Mouse (Mus musculus): ENCODE data around the gene Prkag2.

Gene Prkag2

DNA sequence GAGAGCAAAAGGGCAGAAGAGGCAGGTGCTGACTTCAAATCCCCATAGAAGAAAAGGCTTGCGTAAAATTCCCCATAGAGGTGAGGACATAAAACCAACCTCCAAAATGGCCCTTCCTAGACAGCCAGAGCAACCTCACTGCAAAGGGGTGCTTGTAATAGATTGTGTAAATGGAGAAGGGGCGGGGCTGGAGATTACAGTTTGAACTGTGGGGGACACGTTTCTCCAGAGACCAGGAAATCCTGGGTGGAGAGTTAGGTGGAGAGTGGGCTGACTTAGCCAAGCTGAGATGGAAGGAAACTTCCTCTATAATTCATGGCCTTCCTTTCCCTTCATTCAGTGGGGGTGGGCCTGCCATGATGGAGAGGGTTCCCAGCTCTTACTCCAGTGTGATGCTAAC lies 107.3 kb downstream of the Prkag2 start:
- DNase-seq, result no peak

DNA sequence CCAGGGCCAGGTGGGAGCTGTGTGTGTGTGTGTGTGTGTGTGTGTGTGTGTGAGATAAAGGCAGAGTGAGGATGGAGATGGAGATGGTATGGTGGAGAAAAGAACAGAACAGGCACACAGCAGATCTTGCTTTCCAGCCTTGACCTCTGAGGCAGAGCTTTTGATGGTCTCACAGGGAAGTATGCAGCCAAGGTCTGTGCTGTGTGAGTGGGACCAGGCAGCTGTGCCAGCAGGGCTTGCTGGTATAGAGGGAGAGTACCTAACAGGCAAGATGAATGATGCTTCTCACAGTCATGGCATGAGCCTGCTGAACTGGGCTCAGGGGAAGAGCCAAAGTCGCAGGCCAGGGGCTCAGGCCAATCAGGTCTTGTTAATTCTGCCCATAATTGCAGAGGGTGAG lies 108.9 kb downstream of the Prkag2 start:
- no peak for DNase-seq

DNA sequence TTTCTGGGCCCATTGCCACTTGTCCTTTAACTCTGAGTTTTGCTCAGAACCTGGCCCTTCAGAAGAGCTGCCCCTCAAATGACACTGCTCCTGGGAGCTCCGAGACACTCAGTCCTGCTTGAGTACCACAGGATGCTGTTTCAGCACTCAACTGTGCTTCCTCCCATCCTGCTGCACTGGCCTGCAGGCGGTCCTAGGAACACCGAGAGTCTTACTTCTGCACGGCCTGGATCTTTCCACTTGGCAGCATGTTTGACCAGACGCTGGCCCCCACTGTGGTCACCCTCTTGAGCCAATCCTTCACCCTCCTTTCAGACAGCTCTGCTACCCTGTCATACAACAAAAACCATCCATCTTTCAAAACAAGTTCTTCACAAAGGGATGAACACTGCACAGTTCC lies 110.0 kb downstream of the Prkag2 start:
- peak in 1 of 2 experiments; percentile 40 for DNase-seq

DNA sequence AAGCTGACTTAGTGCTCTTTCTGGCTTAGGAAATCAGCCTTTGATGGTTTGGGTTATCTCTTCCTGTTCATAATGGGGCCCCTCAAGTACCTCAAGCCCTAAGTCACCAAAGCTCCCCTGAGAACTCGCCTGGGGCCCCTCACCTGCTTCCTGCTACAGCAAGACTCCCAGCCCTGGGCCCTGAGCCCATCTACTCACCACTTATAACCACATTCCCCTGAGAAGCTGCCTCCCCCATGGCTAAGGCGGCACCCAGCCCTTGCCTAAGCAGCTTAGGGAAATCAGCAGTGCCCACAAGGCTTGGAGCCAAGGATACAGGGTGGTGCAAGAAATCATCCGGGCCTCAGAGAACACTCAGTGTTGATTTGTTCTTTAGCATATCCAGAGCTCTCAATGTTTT lies 110.8 kb downstream of the Prkag2 start:
- no peak for DNase-seq

DNA sequence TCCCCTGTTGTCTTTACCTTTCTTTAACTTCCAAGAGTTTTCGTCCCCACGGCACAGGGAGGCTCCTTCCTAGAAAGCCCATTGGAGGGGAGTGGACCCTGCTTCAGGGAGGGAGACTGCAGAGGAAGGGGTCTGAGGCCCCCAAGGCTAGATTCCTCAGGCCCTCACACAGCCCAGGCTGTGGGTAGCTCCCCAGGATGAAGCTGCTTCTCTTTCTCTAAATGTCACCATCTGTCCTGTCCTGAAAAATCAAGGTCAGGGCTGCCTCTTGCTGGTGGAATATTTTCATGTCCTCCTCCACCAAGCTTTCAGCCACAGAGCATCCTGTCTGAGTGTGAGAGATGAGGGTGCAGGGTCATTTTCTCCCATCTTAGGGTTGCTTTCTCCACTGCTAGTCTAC lies 113.5 kb downstream of the Prkag2 start:
- DNase-seq, result peak; percentile 22 to 41

DNA sequence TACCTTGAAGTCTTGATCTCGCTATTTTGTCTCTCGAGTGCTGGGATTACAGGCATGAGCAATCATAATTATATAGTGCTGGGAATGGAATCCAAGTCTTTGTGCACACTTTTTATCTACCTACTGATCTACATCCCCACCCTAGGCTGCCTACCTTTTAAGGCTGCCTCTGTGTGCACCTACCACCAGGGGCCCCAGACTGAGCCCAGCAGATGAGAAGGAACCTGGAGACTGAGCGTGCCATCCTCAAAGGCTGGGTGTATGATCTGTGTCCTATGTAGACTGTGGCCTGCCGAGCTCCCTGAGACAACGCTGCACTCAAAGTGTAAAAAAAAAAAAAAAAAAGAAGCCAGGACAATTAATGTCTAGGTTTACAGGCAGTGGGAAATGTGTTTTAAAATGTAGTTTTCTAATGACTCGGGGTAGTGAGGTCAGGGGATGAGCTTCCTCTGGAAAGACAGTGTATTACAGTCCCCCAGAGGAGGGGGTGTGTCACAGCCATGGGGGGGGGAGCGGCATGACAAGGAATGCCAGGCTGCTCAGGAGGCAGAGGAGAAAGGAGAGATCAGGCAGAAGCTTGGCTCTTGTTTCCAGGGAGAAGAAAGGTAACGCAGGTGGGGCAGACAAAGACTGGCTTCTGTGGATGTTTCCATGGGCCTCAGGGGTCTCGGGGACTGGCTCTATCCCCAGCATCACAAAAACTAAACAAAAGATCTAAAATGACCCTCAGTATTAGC lies 114.1 kb downstream of the Prkag2 start:
- DNase-seq, result peak; percentile 28 to 35

DNA sequence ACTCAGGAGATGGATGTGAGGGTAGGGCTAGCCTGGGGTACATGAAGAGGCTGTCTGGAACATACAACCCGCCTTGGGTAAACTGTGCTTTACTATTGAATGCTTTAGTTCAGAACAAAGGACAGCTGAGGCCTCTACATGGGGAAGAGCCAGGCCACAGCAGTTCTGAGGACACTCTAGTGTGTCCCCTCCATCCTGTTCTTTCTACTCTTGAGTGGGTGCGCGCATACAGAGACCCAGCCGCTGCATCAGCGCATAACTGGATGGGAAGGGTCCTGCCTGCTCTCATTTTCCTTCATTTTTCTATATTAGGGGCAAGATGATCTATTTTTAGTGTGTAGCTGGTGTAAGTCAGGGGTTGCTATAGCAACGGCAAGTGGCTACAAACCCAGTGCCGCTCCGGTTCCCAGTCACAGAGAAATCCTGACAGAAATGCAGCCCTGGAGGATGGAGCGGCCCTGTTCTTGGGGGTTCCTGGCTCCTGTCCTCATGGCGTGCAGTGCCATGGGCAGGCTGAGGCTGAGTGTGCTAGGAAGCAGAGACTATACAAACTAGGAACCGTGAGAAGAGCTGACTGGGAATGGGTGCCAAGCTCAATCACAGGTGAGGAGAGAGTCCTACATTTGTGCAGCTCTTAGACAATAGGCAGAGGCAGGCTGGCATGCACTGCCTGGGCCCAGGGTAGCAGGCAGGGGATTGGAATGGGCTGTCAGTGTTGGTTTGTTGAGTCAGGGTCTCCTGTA lies 114.8 kb downstream of the Prkag2 start:
- peak; percentile 72 to 75 for DNase-seq

DNA sequence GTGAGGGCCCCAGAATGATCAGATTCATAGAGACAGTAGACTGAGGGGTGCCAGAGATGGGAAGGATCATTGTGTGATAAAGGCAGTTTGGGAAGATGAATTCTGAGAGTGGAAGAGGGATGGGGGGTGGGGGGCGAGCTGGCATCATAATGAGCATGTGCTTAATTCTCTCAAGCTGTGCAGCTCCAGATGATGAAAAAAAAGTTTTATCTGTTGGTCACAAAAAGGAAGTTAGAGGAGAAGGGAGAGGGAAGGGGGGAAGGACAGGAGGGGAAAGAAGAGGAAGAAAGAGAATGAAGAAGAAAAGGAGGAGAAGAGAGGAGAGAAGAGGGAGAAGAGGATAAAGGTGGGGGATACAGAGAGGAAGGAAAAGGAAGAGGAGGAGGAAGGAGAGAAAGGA lies 116.3 kb downstream of the Prkag2 start:
- no peak for DNase-seq

DNA sequence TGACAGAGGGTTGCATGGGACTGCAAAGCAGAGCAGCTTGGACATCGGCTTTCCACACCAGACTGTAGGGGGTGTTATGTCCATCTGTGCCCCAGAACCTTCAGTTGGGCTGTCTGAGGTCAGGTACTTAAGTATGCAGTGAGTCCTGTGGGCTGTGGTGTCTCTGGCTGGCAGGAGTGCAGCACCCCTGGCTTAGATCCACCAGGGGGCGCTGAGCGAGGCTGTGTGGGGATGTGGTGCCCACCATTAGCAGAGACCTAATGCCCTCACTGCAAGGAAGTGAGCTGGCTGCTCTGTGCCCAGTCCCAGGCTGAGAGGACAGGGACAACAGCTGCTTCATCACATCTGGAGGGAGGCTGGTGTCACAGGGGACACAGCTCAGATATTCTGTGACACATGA lies 116.9 kb downstream of the Prkag2 start:
- DNase-seq, result peak; percentile 81 to 85

DNA sequence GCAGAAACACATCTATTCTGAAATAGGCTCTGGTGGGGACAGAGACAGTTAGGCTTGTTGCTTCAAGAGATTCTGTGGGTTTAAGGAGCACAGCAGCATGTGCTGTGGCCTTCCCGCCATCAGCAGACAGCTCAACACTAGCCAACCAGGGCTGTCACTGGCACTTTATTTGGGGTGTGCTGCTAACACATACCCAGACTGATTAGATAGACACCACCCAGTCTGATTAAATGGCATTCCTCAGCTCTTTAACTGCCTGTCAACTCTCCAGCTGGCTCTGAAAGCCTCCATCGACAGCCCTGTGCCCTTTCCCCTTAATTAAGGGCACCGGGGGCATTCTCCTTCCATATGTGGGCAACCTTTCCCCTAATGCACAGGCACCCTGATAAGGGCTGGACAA lies 118.2 kb downstream of the Prkag2 start:
- DNase-seq, result no peak

DNA sequence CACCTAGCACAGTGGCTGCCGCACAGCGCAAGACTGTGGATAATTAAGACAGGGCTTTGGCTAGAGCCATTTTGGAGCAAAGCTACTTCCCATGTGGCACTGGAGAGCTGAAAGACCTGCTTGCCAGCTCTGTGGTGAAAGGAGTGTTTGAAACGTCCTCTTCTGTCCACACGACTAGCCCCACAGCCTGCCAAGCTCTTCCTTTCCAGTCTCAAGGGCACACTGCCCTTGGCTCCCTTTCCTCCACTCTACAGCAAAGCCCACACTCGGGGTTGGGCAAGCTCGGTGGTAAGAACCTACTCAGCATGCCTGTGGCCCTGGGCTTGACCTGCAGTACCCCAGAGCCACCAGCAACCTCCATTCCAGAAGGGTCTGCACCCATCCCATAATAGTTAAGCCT lies 118.7 kb downstream of the Prkag2 start:
- peak; percentile 69 to 74 for DNase-seq

DNA sequence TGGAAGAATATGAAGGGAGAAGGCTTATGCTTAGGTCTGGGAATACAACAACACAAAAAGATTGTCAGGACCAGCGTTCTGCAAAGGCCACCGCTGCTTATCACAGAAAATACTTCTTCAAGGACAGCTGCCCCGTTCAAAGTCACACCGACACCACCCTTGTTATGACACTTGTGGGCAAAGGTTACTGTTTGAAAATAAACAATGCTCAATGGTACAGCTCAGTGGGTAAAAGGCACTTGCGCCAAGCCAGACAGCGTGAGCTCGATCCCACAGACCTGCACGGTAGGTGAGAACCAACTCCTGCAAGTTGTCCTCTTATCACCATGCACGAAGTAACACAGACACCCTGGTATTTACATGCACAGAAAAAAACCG lies 120.5 kb downstream of the Prkag2 start:
- DNase-seq, result no peak

DNA sequence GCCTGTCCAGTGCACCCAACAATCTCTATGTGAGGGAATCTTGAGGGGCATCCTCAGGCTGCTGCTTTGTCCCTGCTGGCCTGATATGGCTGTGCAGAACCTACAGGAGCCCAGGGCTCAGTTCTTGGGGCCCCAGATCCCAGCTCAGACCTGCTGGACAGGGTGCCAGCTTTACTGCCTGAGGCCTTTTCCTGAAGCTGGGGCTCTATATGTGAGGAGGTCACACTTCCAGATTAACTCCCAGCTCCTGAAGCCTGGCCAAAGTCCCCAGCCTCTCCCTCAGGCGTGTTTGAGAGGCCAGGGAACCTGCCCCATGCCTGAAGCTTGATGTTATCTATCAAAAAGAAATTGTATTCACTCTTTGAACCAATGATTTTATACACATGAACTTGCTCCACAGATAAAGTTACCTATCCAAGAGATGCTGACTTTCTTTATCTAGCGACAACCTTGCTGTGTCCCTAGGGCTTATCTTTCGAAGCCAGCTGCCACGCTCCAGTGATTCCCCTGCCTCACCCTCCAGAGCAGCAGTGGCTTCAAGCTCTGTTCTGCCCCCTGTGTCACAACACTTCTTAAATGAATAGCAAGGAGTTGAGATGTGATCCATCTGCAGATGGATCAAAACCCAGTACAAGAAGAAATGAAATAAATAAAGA lies 121.0 kb downstream of the Prkag2 start:
- no peak for DNase-seq

DNA sequence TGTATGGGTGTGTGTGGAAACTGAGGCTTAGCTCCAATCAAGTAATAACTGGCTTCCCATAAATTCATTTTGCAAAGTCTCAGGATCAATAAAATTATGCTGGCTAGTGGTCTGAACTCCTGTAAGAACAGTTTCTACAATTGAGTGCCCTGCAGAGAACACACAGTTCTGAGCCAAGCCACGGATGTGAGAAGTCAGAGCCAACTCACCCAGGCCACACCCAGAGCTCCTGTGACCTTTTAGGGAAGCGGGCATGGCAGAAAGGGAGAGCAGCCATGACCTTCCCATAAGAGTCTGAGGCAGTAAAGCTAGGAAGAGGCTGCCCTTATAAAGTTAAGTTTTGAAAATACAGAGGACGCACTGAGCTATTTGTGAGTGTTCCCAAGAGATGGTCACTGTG lies 123.5 kb downstream of the Prkag2 start:
- DNase-seq, result no peak

DNA sequence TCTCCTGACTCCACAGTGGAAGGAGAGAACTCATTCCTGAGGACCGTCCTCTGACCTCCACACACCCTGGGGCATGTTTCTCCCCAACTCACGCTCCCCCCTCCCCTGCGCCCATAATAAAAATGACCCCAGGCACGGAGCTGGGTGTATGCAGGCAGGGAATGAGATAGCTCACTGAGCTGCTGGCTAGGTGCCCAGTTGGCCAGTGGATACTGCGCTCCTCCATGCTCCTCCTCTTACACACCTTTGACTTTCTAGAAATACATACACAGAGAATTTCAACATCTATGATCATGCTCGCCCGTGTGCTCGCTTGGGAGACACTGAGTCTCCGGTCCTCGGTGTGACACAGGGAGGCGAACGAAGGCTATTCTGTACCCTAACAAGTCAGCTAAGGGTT lies 124.2 kb downstream of the Prkag2 start:
- peak; percentile 52 to 53 for DNase-seq

DNA sequence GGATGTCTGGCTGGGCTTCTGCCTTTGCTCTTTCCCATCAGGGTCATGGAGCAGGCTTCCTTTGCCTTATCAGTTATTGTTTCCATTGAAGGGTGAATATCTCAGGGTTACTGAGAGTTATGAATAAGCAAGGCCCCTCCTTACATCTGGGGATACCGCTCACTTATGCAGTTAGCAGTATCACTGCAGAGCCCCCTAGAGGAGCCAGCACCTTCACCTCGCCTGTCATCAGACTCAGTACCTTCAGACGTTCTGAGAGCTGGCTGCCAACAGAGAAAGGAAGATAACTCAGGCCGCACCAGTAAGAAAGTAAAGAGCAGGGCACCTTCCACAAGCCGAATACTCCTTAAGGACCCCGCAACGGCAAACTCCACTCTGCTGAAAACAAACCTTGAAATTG lies 125.3 kb downstream of the Prkag2 start:
- no peak for DNase-seq

DNA sequence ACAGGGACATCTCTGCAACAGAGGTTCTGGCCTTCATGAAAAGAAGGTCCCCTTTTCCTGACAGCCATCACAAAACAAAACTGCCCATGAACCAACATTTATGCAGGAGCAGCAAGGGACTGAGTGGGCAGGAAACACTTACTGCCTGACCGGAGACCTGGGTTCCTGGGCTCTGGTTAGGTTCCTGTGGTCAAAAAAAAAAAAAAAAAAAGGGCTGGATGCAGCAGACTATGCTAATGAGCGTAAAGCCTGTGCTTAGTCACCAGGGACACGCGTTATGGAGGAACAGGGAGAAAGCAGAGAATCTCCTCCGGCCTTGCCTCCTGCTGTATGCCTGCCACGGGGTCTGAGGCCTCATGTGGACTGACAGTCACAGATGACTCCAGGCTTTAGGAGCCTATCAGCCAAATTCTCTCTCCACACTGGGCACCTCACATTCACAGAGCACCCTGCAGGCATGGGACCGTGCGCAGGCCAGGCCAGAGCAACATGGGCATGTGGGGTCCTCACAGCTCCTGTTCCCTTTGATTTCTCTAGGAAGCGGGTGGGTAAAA lies 126.7 kb downstream of the Prkag2 start:
- no peak for DNase-seq

DNA sequence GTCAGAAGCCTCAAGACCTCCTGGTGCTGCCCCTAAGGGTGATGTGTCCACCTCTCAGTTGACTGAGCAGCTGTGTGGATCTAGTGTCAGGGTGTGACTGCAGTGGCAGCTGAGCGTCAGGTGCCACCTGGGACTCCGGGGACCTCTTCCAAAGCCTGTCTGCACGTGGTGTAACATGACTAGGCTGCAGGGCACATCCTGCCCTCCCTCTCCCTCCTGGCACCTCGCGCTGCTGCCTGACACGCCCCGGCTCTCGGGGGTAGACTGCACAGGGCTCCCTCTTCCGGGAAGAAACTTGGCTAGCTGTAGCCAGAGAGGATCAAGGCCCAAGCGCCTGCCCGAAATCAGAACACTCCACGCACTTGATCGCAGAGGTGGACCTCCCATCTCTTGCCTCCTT lies 127.2 kb downstream of the Prkag2 start:
- DNase-seq, result peak in 1 of 2 experiments; percentile 36

DNA sequence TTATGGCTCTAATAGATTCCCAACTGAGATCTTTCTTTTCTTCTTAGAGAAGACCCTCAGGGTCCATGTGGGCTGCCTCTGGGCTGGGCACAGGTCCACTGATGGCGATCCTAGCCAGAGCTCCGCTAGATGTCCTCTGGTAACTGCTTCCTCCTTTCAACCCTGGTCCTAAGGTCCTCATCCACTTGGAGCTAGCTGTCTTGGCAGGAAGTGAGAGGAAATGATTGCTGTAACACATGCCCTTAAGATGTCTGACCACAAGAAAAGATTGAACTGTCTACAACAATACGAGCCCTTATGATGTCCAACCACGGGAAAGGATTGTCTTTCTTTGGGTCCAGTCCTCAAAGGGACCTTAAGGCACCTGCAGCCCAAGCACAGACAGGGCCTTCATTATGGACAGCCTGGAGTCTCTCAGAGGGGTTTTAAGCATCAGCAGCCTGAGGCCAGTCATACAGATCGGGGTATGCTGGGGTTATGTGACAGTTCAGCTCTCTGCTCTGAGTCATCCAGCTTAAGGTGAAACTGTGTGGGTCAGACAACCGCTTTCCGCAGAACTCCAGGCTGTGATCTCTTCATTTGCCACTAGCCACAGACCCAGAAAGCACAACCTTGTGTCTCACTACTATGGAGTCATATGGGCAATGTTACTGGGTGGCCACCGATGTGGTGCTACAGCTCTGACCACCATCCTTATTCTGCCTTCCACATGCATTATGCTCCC lies 129.7 kb downstream of the Prkag2 start:
- DNase-seq, result no peak

DNA sequence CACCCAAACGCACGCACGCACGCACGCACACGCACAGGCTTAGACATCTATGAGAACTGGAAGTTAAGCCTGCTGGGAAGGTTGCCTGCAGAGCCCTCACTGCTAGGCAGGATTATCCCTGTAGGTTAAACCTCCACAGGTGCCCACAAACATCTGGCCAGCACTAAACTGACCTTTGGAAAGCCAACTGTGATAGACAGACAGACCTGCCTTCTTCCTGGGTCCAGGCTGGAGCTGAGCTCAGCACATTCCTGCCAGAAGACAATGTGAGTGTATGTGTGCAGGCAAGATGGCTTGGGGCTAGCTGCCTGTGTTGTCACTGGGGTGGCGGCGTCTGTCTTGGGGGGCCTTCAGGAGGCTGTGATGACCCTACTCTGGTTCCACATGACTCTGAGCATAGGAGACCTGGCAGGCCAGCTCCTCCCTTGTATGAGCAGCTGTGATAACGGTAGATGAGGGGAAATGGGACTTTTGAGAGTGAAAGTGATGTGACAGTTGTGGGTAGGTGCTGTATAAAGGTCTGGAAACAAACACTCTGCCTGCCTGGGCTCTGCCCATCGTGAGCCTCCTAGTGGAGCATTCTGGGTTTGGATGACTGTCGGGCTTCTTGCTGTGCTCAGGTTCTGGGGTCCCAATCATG lies 131.1 kb downstream of the Prkag2 start:
- no peak for DNase-seq

DNA sequence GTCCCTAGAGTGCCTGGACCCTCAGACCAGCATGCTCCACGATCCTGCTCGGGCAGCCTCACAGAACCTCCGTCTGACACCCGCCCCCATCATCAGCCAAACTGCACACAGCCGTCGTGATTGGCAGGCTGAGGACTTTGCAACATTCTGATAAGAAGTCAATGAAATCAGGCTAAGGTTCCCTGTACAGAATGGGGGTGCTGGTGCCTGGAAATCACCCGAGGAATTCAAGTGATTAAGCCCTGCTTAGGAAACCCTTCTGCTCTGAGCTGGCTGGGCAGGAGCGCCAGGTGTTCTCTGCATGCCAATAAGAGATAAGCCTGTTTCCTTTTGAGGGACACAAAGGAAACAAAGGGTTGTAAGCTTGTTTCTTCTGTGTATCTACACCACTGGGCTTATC lies 131.7 kb downstream of the Prkag2 start:
- DNase-seq, result no peak

DNA sequence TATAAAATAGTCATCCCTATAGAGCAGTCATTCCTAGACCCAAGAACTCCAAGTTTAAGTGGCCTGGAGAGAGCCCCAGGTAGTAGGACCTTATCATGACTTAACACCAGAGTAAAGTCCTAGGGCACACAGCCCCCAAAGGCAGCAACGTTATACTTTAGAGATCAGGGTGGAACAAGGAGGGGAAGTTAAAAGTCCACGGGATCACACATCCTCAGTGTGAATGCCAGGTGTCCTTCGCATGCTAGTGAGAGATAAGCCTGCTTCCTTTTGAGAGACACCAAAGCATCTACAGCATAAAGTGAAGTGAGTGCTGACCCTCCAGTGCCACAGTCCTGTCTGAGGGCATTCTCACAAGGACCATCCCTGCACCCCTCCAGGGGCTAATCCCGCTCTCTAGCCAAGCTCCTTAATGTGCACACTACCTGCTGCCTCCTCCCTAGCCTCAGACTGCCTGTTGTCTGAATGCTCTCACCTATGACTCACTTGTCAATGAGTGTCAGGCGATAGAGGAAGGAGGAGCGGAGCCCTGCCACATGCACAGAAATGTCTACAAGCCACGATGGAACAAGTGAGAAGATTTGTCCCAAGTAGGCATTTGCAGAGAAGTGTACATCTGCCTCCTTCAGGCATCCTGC lies 132.4 kb downstream of the Prkag2 start:
- no peak for DNase-seq

Measured in cerebellum, postnatal 10 days (tissue).